Mouse (Mus musculus): Measurements from ENCODE around the gene Gdpd5. TPM values are rescaled to one million over a fixed set of nuclear protein-coding genes. Genes with fewer than 3 reads are reported as not detected.
"Not testable (repeated sequence)": the region's sequence is repeated elsewhere in the genome, so short reads cannot be mapped to it uniquely, and the experiment has no call there.

Gdpd5 gene
- polyA plus RNA-seq, 1 experiment from 2014 or later, result 21.4 TPM

DNA sequence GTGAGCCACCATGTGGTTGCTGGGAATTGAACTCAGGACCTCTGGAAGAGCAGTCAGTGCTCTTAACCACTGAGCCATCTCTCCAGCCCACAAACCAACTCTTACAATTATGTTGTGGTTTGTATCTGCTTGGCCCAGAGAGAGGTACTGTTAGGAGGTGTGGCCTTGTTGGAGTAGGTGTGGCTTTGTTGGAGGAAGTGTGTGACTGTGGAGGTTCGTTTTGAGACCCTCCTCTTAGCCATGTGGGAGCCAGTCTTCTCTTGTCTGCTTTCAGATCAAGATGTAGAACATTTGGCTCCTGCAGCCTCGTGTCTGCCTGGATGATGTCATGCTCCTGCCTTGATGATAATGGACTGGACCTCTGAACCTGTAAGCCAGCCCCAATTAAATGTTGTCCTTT is 127.0 kb downstream of the Gdpd5 start:
- not testable (repeated sequence) for H3K27me3 ChIP-seq (replicated peaks; ENCODE audit: low read depth, poor library complexity, severe bottlenecking); H3K4me3 ChIP-seq; H3K36me3 ChIP-seq (replicated peaks); H3K27ac ChIP-seq (replicated peaks); H3K4me1 ChIP-seq; DNase-seq (ENCODE audit: low spot score); H3K9me3 ChIP-seq
- WGBS, result 35% methylated on average over 2 of the region's 2 CpGs

DNA sequence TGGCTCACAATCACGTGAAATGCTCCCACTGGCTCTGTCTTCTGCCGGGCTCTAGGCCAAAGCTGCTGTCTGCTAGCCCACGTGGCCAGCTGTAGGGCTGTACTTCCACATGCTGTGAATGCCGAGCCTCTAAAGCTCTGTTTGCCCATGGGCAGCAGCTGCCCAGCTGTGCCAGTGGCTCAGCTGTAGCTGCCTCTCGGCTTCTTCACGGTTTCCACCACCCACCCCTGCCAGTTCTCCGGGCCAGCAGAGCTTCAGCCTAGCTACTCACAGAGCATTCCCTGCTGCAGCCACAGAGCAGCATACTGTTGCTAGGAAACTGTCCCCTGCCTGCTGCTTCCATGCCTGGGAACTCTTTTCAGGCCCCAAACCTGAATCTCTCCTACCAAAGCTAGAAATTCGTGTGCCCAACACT is 128.9 kb downstream of the Gdpd5 start:
- no peak overlapping the region; the same call in 1 of the 2 replicates for H3K27ac ChIP-seq (replicated peaks)
- H3K36me3 ChIP-seq (replicated peaks), result no peaks in the 10 kb centered on the region
- H3K27me3 ChIP-seq (replicated peaks; ENCODE audit: low read depth, poor library complexity, severe bottlenecking), result no peaks in the 10 kb centered on the region
- peak; percentile 14 for DNase-seq (ENCODE audit: low spot score)
- peaks cover 6% of the 10 kb centered on the region for H3K4me1 ChIP-seq
- WGBS, result 15% methylated on average over 8 of the region's 8 CpGs
- H3K9me3 ChIP-seq, result no peaks in the 10 kb centered on the region
- H3K4me3 ChIP-seq, result 0 out of 2 replicates have a peak overlapping the region, but pooled peaks have one; percentile 12

Other genes with a start within 250 kb of the Gdpd5 start
- 11.0 and 12.1 TPM in 2 replicates for gene Uvrag, start 240.3 kb upstream of the Gdpd5 start, polyA plus RNA-seq (2016; fragmentation: Nextera tagmentation; extraction: Ambion mirVana)
- gene Dgat2, start 198.7 kb upstream of the Gdpd5 start, polyA plus RNA-seq (2016; fragmentation: Nextera tagmentation; extraction: Ambion mirVana), result 16.4 and 16.6 TPM in 2 replicates
- gene Mogat2, start 142.8 kb upstream of the Gdpd5 start, polyA plus RNA-seq (2016; fragmentation: Nextera tagmentation; extraction: Ambion mirVana), result 38.5 and 46.1 TPM in 2 replicates
- 10.2 and 13.4 TPM in 2 replicates for gene Map6, start 114.0 kb upstream of the Gdpd5 start, polyA plus RNA-seq (2016; fragmentation: Nextera tagmentation; extraction: Ambion mirVana)
- gene Serpinh1, start 28.2 kb upstream of the Gdpd5 start, polyA plus RNA-seq (2016; fragmentation: Nextera tagmentation; extraction: Ambion mirVana), result 1,061 and 1,072 TPM in 2 replicates
- gene Klhl35, start 84.6 kb downstream of the Gdpd5 start, polyA plus RNA-seq (2016; fragmentation: Nextera tagmentation; extraction: Ambion mirVana), result 1.4 and 2.3 TPM in 2 replicates
- gene Rps3, start 102.3 kb downstream of the Gdpd5 start, polyA plus RNA-seq (2016; fragmentation: Nextera tagmentation; extraction: Ambion mirVana), result 769 and 805 TPM in 2 replicates
- gene Arrb1, start 154.1 kb downstream of the Gdpd5 start, polyA plus RNA-seq (2016; fragmentation: Nextera tagmentation; extraction: Ambion mirVana), result 12.6 and 13.7 TPM in 2 replicates
- gene Tpbgl, start 245.7 kb downstream of the Gdpd5 start, polyA plus RNA-seq (2016; fragmentation: Nextera tagmentation; extraction: Ambion mirVana), result 0.55 and 0.60 TPM in 2 replicates

Measured in embryonic facial prominence, embryonic 10.5 days (tissue).